Mouse (Mus musculus) bone marrow macrophage, adult 2 months (primary cell): ENCODE results near the gene Rsbn1.

ENCODE experiments used
- CTCF ChIP-seq: IDR thresholded peaks from 2 replicates; pipeline ENCODE4 v1.5.1; 2012; ENCODE audit warnings: low read depth, mild to moderate bottlenecking, low read length, moderate library complexity
- POLR2A ChIP-seq: IDR thresholded peaks from 2 replicates; pipeline ENCODE4 v1.6.1; 2012; ENCODE audit warnings: mild to moderate bottlenecking, low read depth, low read length, borderline replicate concordance

GRCm38 (mm10) chr3:103989352-103989751 lies 75.4 kb downstream of the Rsbn1 start:
- TF ChIP-seq CTCF (no peak), POLR2A (no peak)
